Mouse (Mus musculus): ENCODE results near the gene Asb11. TPM values are rescaled to one million over a fixed set of nuclear protein-coding genes. Genes with fewer than 3 reads are reported as not detected.

Gene Asb11
- polyA plus RNA-seq, 1 experiment from 2014 or later = not detected

- ATAC-seq (ENCODE audit: insufficient read depth) = peak; percentile 44; the same call in 1 of the 2 replicates
- no peaks in the 10 kb centered on the region for H3K9me3 ChIP-seq (ENCODE audit: low read depth, low read length)
- H3K9ac ChIP-seq = no peak overlapping the region
- peak overlapping the region; percentile 78 for H3K27ac ChIP-seq (ENCODE audit: low read depth)
- WGBS = 68% methylated on average over 3 of the region's 3 CpGs
- no peaks in the 10 kb centered on the region for H3K4me1 ChIP-seq (ENCODE audit: insufficient read depth)
- H3K27me3 ChIP-seq (ENCODE audit: insufficient read depth, low read length) = no peaks in the 10 kb centered on the region
- H3K36me3 ChIP-seq (ENCODE audit: insufficient read depth) = no peaks in the 10 kb centered on the region
- TF ChIP-seq CTCF (IDR thresholded peaks at IDR 0.05; ENCODE audit: low read depth) = no peak
- no peak for DNase-seq
- no peak overlapping the region for H3K4me3 ChIP-seq (ENCODE audit: low read depth, low read length)
- no peak overlapping the region for H3K4me2 ChIP-seq
These were observed 3.9 kb downstream of the Asb11 start for GRCm38 (mm10) chrX:164440703-164441102.

- H3K9ac ChIP-seq = no peak overlapping the region
- no peak overlapping the region for H3K4me2 ChIP-seq
- DNase-seq = no peak
- no peak overlapping the region; the same call in 1 of the 2 replicates for H3K27ac ChIP-seq (ENCODE audit: low read depth)
- WGBS = 74% methylated on average over 3 of the region's 3 CpGs
- no peaks in the 10 kb centered on the region for H3K36me3 ChIP-seq (ENCODE audit: insufficient read depth)
- no peak for ATAC-seq (ENCODE audit: insufficient read depth)
- no peak overlapping the region for H3K4me3 ChIP-seq (ENCODE audit: low read depth, low read length)
- TF ChIP-seq CTCF (IDR thresholded peaks at IDR 0.05; ENCODE audit: low read depth) = no peak
- H3K4me1 ChIP-seq (ENCODE audit: insufficient read depth) = no peaks in the 10 kb centered on the region
- H3K27me3 ChIP-seq (ENCODE audit: insufficient read depth, low read length) = no peaks in the 10 kb centered on the region
- no peaks in the 10 kb centered on the region for H3K9me3 ChIP-seq (ENCODE audit: low read depth, low read length)
These were observed 4.5 kb downstream of the Asb11 start for GRCm38 (mm10) chrX:164441306-164441705.

- 60% methylated on average over 12 of the region's 12 CpGs for WGBS
- H3K4me1 ChIP-seq (ENCODE audit: insufficient read depth) = no peaks in the 10 kb centered on the region
- TF ChIP-seq CTCF (IDR thresholded peaks at IDR 0.05; ENCODE audit: low read depth) = no peak
- no peak overlapping the region for H3K4me3 ChIP-seq (ENCODE audit: low read depth, low read length)
- H3K27me3 ChIP-seq (ENCODE audit: insufficient read depth, low read length) = no peaks in the 10 kb centered on the region
- H3K36me3 ChIP-seq (ENCODE audit: insufficient read depth) = no peaks in the 10 kb centered on the region
- no peak for ATAC-seq (ENCODE audit: insufficient read depth)
- no peak overlapping the region for H3K9ac ChIP-seq
- no peak overlapping the region for H3K27ac ChIP-seq (ENCODE audit: low read depth)
- H3K9me3 ChIP-seq (ENCODE audit: low read depth, low read length) = no peaks in the 10 kb centered on the region
- no peak for DNase-seq
- no peak overlapping the region for H3K4me2 ChIP-seq
These were observed 8.8 kb downstream of the Asb11 start for GRCm38 (mm10) chrX:164445601-164446000.

GRCm38 (mm10) chrX:164446106-164446551 is 9.3 kb downstream of the Asb11 start:
- peak; percentile 39 for TF ChIP-seq CTCF (IDR thresholded peaks at IDR 0.05; ENCODE audit: low read depth)
- DNase-seq (no peak), ATAC-seq (ENCODE audit: insufficient read depth) (no peak)
- H3K27ac ChIP-seq (ENCODE audit: low read depth) = no peak overlapping the region
- H3K36me3 ChIP-seq (ENCODE audit: insufficient read depth) = no peaks in the 10 kb centered on the region
- 70% methylated on average over 10 of the region's 10 CpGs for WGBS
- H3K4me1 ChIP-seq (ENCODE audit: insufficient read depth) = no peaks in the 10 kb centered on the region
- H3K4me3 ChIP-seq (ENCODE audit: low read depth, low read length) = no peak overlapping the region
- no peak overlapping the region for H3K9ac ChIP-seq
- H3K4me2 ChIP-seq = no peak overlapping the region
- no peaks in the 10 kb centered on the region for H3K27me3 ChIP-seq (ENCODE audit: insufficient read depth, low read length)
- no peaks in the 10 kb centered on the region for H3K9me3 ChIP-seq (ENCODE audit: low read depth, low read length)

- WGBS = 81% methylated on average over 9 of the region's 9 CpGs
- no peaks in the 10 kb centered on the region for H3K4me1 ChIP-seq (ENCODE audit: insufficient read depth)
- DNase-seq (no peak), ATAC-seq (ENCODE audit: insufficient read depth) (no peak)
- H3K27ac ChIP-seq (ENCODE audit: low read depth) = no peak overlapping the region
- no peaks in the 10 kb centered on the region for H3K27me3 ChIP-seq (ENCODE audit: insufficient read depth, low read length)
- no peaks in the 10 kb centered on the region for H3K9me3 ChIP-seq (ENCODE audit: low read depth, low read length)
- no peaks in the 10 kb centered on the region for H3K36me3 ChIP-seq (ENCODE audit: insufficient read depth)
- H3K9ac ChIP-seq = no peak overlapping the region
- no peak overlapping the region for H3K4me3 ChIP-seq (ENCODE audit: low read depth, low read length)
- TF ChIP-seq CTCF (IDR thresholded peaks at IDR 0.05; ENCODE audit: low read depth) = no peak
- no peak overlapping the region for H3K4me2 ChIP-seq
These were observed 10.3 kb downstream of the Asb11 start for GRCm38 (mm10) chrX:164446835-164447681.

- 68% methylated on average over 2 of the region's 2 CpGs for WGBS
- no peak for TF ChIP-seq CTCF (IDR thresholded peaks at IDR 0.05; ENCODE audit: low read depth)
- no peak for DNase-seq
These were observed 10.9 kb downstream of the Asb11 start for GRCm38 (mm10) chrX:164447682-164448071.

GRCm38 (mm10) chrX:164449201-164449600 is 12.4 kb downstream of the Asb11 start:
- Histone ChIP-seq H3K9ac (no peak overlapping the region), H3K4me2 (no peak overlapping the region), H3K4me1 (ENCODE audit: insufficient read depth) (no peaks in the 10 kb centered on the region), H3K36me3 (ENCODE audit: insufficient read depth) (no peaks in the 10 kb centered on the region), H3K27me3 (ENCODE audit: insufficient read depth, low read length) (no peaks in the 10 kb centered on the region), H3K4me3 (ENCODE audit: low read depth, low read length) (no peak overlapping the region), H3K27ac (ENCODE audit: low read depth) (no peak overlapping the region), H3K9me3 (ENCODE audit: low read depth, low read length) (no peaks in the 10 kb centered on the region)
- peak; percentile 46 for TF ChIP-seq CTCF (IDR thresholded peaks at IDR 0.05; ENCODE audit: low read depth)
- WGBS = 19% methylated on average over 3 of the region's 3 CpGs
- DNase-seq (peak; percentile 88), ATAC-seq (ENCODE audit: insufficient read depth) (peak; percentile 70; the same call in 1 of the 2 replicates)

More at GRCm38 (mm10) chrX:164447682-164448071, 10.9 kb downstream of the Asb11 start:
- Histone ChIP-seq H3K27ac (ENCODE audit: low read depth) (no peak overlapping the region), H3K9me3 (ENCODE audit: low read depth, low read length) (no peaks in the 10 kb centered on the region), H3K9ac (no peak overlapping the region), H3K4me1 (ENCODE audit: insufficient read depth) (no peaks in the 10 kb centered on the region), H3K4me3 (ENCODE audit: low read depth, low read length) (no peak overlapping the region), H3K27me3 (ENCODE audit: insufficient read depth, low read length) (no peaks in the 10 kb centered on the region), H3K36me3 (ENCODE audit: insufficient read depth) (no peaks in the 10 kb centered on the region), H3K4me2 (no peak overlapping the region)
- ATAC-seq (ENCODE audit: insufficient read depth) = no peak
